Mouse (Mus musculus) ES-E14 (cell line): Measurements from ENCODE around the gene Serpinb1b. TPM values are rescaled to one million over a fixed set of nuclear protein-coding genes. Genes with fewer than 3 reads are reported as not detected.

Experiments
- DNase-seq: peaks from one replicate; pipeline ENCODE4 v3.0.0-alpha.2; 2013; ENCODE audit warnings: low read depth, low spot score
- H3K27ac ChIP-seq: 2 replicates; pipeline ENCODE4 v1.5.1; 2012; ENCODE audit warnings: low read depth, mild to moderate bottlenecking, low read length, moderate library complexity, mixed read lengths; ENCODE audit not compliant: poor library complexity, insufficient read depth, severe bottlenecking
- H3K36me3 ChIP-seq: 2 replicates; pipeline ENCODE4 v1.6.1; 2012; ENCODE audit warnings: mild to moderate bottlenecking, low read length, moderate library complexity, mixed read lengths; ENCODE audit not compliant: control insufficient read depth, poor library complexity, insufficient read depth, severe bottlenecking
- H3K4me1 ChIP-seq, 2 experiments: fragments of 150-350 bp in 1 of 2; sonication (generic) in 1 of 2; 2 replicates each; pipeline ENCODE4 v1.6.1; 2012; ENCODE audit warnings: low read length in 2 of 2, mild to moderate bottlenecking in 1 of 2, mixed read lengths in 1 of 2; ENCODE audit not compliant: control insufficient read depth in 2 of 2, insufficient read depth in 2 of 2, poor library complexity in 1 of 2
- H3K4me3 ChIP-seq, 2 experiments: fragments of 150-350 bp in 1 of 2; sonication (generic) in 1 of 2; 2 replicates each; pipeline ENCODE4 v1.5.1; 2012; ENCODE audit warnings: low read length in 2 of 2, low read depth in 1 of 2, mild to moderate bottlenecking in 1 of 2, mixed read lengths in 1 of 2; ENCODE audit not compliant: insufficient read depth in 1 of 2, poor library complexity in 1 of 2, severe bottlenecking in 1 of 2
- H3K9ac ChIP-seq: 2 replicates; pipeline ENCODE4 v1.6.1; 2012; ENCODE audit warnings: low read depth, mild to moderate bottlenecking, low read length, mixed read lengths; ENCODE audit not compliant: poor library complexity, insufficient read depth, severe bottlenecking
- H3K9me3 ChIP-seq: fragments of 150-350 bp; sonication (generic); 2 replicates; pipeline ENCODE4 v1.6.1; 2012; ENCODE audit warnings: low read depth, mild to moderate bottlenecking, low read length; ENCODE audit not compliant: control insufficient read depth, insufficient read depth
- CHD2 ChIP-seq: IDR thresholded peaks from 2 replicates; pipeline ENCODE4 v1.6.1; 2014; ENCODE audit warnings: mild to moderate bottlenecking, low read depth, low read length, inconsistent platforms
- HCFC1 ChIP-seq: IDR thresholded peaks from 2 replicates; pipeline ENCODE4 v1.6.1; 2012; ENCODE audit warnings: low read length, inconsistent platforms, borderline replicate concordance; ENCODE audit not compliant: insufficient read depth
- MAFK ChIP-seq: IDR thresholded peaks from 2 replicates; pipeline ENCODE4 v1.6.1; 2014; ENCODE audit warnings: mild to moderate bottlenecking, low read depth, low read length, inconsistent platforms; ENCODE audit not compliant: insufficient read depth
- ZC3H11A ChIP-seq: IDR thresholded peaks from 2 replicates; pipeline ENCODE4 v1.6.1; 2012; ENCODE audit warnings: low read depth, mild to moderate bottlenecking, inconsistent platforms, low read length, borderline replicate concordance
- ZNF384 ChIP-seq: IDR thresholded peaks from 2 replicates; pipeline ENCODE4 v1.6.1; 2012; ENCODE audit warnings: low read depth, low read length, inconsistent platforms
- in situ Hi-C, 2 experiments: fragments of 600-800 bp; cut with MboI; formaldehyde crosslinking; loops; one replicate each; pipeline ENCODE4 v1.15.1; 2025; ENCODE audit warnings: low sequenced_read_pairs in 2 of 2, inconsistent platforms in 1 of 2; ENCODE audit not compliant: unreplicated experiment in 2 of 2
- total RNA-seq: library from RNA; depleted of rRNA; stranded (reverse); fragments of 300-350 nt; gene quantifications from 2 replicates; pipeline ENCODE4 v1.2.3, GENCODE M21; 2012

Gene Serpinb1b
- total RNA-seq, 1 experiment, result 0.22 TPM

- in situ Hi-C loops, result no loop called here
Observed at GRCm38 (mm10) chr13:33091306-33091705, 12.9 kb downstream of the Serpinb1b start.

GRCm38 (mm10) chr13:33095575-33095974 lies 17.2 kb downstream of the Serpinb1b start:
- in situ Hi-C loops, result no loop called here
- no peak for DNase-seq
- Histone ChIP-seq H3K4me1 (no peaks in the 10 kb centered on the region), H3K36me3 (no peaks in the 10 kb centered on the region), H3K4me3 (no peak overlapping the region), H3K9ac (no peak overlapping the region), H3K9me3 (no peaks in the 10 kb centered on the region), H3K27ac (no peak overlapping the region)
- no peak for TF ChIP-seq ZC3H11A
- no peak for TF ChIP-seq ZNF384
- TF ChIP-seq HCFC1, result no peak
- no peak for TF ChIP-seq MAFK
- no peak for TF ChIP-seq CHD2

More at GRCm38 (mm10) chr13:33091306-33091705, 12.9 kb downstream of the Serpinb1b start:
- no peak for DNase-seq
- Histone ChIP-seq H3K36me3 (no peaks in the 10 kb centered on the region), H3K4me3 (no peak overlapping the region), H3K9ac (no peak overlapping the region), H3K4me1 (no peaks in the 10 kb centered on the region), H3K9me3 (no peaks in the 10 kb centered on the region), H3K27ac (no peak overlapping the region)
- no peak for TF ChIP-seq ZNF384
- TF ChIP-seq CHD2, result no peak
- TF ChIP-seq MAFK, result no peak
- TF ChIP-seq ZC3H11A, result no peak
- no peak for TF ChIP-seq HCFC1

- no peaks in the 10 kb centered on the region for H3K4me1 ChIP-seq
- no peaks in the 10 kb centered on the region for H3K36me3 ChIP-seq
- H3K9me3 ChIP-seq, result no peaks in the 10 kb centered on the region
- TF ChIP-seq ZNF384 (no peak), CHD2 (no peak), HCFC1 (no peak), MAFK (no peak), ZC3H11A (no peak)
- no peak overlapping the region for H3K4me3 ChIP-seq
- DNase-seq, result no peak
- no peak overlapping the region for H3K27ac ChIP-seq
- H3K9ac ChIP-seq, result no peak overlapping the region
- in situ Hi-C loops, result no loop called here
Observed at GRCm38 (mm10) chr13:33105626-33106025, 27.3 kb downstream of the Serpinb1b start.

- in situ Hi-C loops, result no loop called here
- DNase-seq, result no peak
- no peaks in the 10 kb centered on the region for H3K4me1 ChIP-seq
- H3K9ac ChIP-seq, result no peak overlapping the region
- no peaks in the 10 kb centered on the region for H3K36me3 ChIP-seq
- no peak overlapping the region for H3K27ac ChIP-seq
- TF ChIP-seq MAFK, result no peak
- H3K4me3 ChIP-seq, result no peak overlapping the region
- no peaks in the 10 kb centered on the region for H3K9me3 ChIP-seq
Observed at GRCm38 (mm10) chr13:33113054-33113453, 34.7 kb downstream of the Serpinb1b start.

- Histone ChIP-seq H3K4me1 (no peaks in the 10 kb centered on the region), H3K9me3 (no peaks in the 10 kb centered on the region), H3K9ac (no peak overlapping the region), H3K36me3 (no peaks in the 10 kb centered on the region), H3K4me3 (no peak overlapping the region), H3K27ac (no peak overlapping the region)
- in situ Hi-C loops, result no loop called here
- TF ChIP-seq MAFK (no peak), CHD2 (no peak)
- DNase-seq, result no peak
Observed at GRCm38 (mm10) chr13:33137717-33138116, 59.3 kb downstream of the Serpinb1b start.
